Mouse (Mus musculus): ENCODE results near the gene Dusp27. TPM values are rescaled to one million over a fixed set of nuclear protein-coding genes. Genes with fewer than 3 reads are reported as not detected.
A peak's percentile ranks its signal among the peaks of the same experiment; 100 is the strongest.
"Not testable (repeated sequence)": the region's sequence is repeated elsewhere in the genome, so short reads cannot be mapped to it uniquely, and the experiment has no call there.

The Dusp27 gene
- total RNA-seq, 2 experiments from 2014 or later, result 60.0 to 68.2 TPM

DNA sequence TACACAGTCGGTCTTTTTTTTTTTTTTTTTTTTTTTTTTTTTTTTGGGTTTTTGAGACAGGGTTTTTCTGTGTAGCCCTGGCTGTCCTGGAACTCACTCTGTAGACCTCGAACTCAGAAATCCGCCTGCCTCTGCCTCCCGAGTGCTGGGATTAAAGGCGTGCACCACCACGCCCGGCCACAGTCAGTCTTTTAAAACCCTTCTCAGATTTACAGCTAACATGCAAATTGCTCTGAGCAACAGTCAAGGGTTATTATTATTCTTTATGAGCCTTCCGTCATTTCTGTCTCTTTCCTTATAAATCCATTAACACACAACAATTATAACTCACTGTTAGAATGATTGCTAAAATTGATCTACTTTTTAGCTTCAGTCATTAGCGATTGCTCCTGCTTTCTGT is 14.1 kb upstream of the Dusp27 start:
- DNase-seq, result not testable (repeated sequence)

DNA sequence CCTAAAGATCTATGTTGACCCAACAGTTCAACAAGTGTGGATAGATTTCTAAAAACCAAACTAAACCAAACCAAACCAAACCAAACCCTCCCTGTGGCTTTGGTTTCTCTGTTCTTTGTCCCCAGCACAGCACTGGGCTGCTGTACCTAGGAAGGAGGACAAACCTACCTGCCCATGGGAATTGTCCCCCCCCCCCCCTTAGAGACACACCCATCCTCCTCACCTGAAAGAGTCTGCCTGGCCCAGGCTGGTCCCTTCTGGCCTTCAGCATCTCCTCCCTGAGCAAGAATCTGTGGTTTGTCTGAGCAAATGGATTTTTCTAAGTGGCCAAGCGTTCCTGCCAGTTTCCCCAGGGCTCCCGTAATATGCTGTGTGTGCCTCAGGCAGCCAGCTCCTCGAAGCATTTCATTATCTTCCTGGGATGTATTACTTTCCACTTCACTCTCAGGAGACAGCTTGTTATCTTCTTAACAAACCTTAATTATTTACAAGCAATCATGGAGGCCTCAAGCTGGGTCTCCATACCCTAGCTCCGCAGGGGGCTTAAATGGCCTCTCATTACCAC is 12.0 kb upstream of the Dusp27 start:
- no peak for DNase-seq

DNA sequence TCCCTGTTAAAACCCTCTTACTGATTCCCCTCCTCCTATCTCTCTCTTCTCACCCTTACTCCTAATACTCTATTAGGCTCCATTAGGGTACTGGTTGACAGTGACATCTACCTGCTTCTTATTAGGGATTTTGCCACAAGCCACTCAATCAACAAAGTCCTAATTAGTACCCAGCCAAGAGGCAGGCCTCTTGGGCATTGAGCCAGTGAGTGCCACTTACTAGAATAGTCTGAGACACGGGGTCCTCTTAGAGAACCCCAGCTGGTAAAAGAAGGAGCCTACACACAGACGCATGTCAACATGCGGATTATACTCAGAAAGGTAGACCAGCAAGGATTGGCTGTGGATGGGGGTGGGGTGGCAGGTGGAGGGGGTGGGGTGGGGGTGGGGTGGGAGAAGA is 11.4 kb upstream of the Dusp27 start:
- no peak for DNase-seq

DNA sequence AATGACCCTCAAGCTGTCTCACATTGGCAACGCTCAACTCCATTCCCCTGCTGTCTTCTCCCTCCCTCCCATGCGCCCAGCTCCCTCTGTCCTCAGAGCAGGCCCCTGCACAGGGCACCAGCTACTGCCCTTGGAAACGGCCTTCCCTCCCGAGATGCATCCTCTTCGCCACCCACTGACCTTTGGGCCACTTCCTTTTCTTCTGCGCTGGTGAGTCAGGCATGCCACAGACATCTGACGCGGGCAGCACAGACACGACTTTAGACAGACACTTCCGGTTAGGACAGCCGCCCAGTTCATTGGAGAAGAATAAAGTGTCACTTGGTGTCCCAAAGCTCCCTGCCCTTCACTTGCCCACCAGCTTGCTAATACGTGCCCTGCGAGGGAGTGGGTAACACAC is 10.4 kb upstream of the Dusp27 start:
- DNase-seq, result no peak

DNA sequence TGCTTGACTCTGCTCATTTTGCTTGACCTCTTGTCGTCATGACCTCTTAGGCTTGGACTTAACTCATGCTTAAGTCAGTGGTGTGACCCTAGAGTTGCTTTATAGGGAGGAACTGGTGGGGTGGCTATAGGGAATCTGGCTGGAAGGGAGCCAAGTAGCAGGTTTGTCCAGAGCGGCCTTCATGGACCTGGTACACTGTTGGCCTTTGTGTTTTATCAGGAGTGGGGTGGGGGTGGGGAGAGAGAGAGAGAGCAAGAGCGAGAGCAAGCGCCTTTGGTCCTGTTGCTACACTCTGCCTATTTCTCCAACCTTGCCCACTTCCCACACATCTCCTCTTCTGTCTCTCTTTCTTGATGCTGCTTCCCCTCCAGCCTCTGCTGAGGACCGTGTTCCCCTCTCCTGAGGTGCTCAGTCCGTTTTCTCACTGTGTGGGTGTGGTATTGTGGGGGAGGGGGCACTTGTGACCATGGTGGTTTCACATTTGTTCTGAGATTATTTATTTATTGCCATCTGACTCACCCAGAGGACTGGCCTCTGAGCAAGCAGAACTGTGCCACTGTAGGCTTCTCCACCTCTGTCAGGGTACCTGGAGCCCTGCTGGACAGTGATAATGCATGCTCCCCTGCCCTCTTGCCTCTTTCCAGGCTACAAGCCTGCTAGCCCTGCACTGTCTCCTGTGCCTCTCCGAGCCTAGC is 9.7 kb upstream of the Dusp27 start:
- DNase-seq, result no peak

DNA sequence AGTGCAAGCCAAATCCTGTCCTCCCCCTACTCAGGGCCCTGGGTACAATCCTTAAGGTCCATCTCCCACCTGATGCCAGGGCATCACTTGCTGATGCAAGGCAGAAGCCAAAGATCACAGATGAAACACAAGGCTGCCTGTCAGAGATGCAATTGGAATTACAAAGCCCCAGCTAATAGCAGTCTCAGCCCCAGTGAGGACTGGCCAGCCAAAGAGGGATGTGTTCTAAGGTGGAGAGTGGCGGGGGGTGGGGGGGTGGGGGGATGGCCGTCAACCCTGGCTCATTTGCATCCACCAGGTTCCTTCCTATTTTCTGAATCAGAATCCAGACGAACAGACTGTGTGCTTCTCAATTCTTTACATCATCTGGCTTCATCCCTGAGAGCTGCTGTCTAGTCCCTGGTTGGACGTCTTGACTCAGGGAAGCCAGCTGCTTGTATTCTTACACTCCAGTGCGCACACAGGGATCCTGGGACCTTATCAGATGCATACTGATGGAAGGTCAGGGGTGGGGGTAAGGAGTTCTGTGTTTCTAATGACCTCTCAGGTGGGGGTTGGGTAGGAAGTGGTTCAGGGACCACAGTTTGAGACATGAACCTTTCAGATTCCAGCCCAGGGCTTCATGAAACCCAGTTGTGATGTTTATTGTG is 7.5 kb upstream of the Dusp27 start:
- no peak for DNase-seq

- DNase-seq, result no peak
These were observed 4.6 kb upstream of the Dusp27 start for GRCm38 (mm10) chr1:166132367-166132766.

DNA sequence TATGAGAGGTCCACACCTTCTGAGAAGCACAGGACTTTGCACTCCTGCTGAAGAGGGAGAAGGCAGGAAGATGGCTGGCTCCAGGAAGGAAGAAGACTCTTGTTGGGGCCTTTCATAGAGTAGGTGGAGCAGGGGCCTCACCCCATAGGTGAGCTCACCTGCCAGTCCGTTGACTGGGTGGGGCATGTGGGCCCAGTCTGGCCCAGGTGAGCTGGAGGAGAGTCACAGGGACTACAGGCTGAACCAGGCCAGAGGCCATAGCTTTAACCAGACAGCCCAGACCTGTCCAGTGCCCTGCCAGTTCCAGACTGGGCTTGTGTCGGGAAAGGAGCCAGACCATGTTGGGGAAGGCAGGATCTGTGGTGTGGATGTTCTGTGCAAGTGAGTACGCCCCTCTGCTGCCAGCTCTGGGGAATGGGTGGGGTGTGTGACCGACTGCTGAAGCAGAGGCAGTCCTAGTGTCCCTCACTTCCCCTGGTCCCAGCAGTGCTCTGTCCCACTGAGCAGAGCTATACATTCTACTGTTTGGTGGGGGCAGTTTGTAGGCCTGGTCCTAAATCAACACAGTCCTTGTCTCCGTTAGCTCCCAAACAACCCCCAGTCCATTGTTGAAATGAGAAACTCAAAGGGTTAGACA is 2.6 kb upstream of the Dusp27 start, which contains the start of gene Gpa33:
TSS of gene Gpa33 (plus strand) at position 15 of the 637 bp plus-strand sequence.
- no peak for DNase-seq

- DNase-seq, result peak; percentile 40
These were observed 829 bp upstream of the Dusp27 start for GRCm38 (mm10) chr1:166128551-166128950.

DNA sequence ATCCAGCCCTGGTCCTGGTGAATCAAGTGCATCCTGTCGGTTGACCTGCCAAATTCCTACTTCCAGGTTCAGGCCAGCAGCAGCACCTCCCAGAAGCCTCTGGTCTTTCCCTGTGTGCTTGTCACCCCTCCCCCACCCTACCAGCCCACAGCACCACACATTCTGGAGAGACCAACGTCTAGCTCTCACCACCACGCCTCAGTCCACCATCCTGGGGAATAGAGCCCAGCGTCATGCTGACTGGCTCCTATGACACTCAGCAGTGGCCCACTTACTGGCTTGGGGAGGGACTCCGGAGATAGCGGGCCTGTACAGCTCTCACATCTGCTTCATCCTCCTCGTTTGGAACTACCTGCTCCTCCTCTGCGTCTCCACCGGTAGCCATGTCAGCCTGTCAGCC is 927 bp downstream of the Dusp27 start:
- DNase-seq, result peak; percentile 59

DNA sequence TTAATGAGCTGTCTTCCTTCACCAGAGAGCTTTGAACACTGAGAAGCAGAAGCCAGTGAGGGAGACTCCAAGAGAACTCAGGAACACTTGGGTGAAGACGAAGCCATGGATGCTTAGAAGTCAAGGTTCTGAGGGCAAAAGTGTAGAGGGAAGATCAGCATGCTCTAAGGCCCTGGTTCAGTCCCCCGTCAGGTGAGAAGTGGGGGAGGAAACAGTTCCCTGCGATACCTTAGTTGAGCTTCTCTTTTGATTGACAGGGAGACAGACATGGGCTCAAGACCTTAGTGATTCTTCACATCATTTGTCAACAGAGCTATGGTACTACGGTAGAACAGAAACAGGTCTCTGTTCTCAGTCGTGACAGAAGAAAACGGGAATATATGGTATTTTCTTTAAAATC is 1.4 kb downstream of the Dusp27 start:
- no peak for DNase-seq

GRCm38 (mm10) chr1:166124932-166125593 is 2.7 kb downstream of the Dusp27 start:
- no peak for DNase-seq

- no peak for DNase-seq
These were observed 4.0 kb downstream of the Dusp27 start for GRCm38 (mm10) chr1:166123751-166124150.

GRCm38 (mm10) chr1:166123045-166123444 is 4.7 kb downstream of the Dusp27 start:
- DNase-seq, result no peak

- no peak for DNase-seq
These were observed 5.6 kb downstream of the Dusp27 start for GRCm38 (mm10) chr1:166122114-166122513.

DNA sequence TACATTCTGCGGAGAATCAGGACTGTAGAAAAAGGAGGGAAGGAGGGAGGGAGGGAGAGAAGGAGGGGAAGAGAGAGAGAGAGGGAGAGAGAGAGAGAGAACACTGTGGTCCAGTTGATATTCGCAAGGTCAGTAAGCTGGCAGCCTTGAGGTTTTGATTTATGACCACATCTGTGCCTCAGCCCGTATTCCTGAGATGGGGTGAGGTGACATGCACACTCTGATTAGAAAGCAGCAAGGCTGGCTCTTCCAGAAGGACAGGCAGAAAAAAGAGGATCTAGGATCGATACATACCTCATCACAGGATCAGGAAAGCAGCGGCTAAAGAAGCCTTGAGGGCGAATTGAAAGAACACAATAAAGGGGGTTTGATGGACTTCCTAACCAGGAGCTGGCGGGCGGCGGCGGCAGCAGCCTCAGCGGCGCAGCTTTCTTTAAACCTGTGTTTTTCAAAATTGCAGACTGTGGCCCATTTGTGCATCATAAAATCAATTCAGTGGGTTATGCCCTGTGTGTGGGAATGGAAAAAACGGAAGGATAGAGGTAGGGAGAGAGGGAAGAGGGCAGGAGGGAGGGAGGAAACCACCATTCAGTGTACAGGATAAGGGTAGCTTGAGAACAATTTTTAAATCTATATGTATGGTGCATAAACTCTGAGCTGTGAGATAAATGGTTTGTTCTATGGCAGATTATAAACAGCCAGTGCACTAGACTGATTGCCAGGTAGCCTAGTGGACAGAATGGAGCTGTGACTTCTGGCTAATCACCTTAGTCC is 9.7 kb downstream of the Dusp27 start:
- no peak for DNase-seq

DNA sequence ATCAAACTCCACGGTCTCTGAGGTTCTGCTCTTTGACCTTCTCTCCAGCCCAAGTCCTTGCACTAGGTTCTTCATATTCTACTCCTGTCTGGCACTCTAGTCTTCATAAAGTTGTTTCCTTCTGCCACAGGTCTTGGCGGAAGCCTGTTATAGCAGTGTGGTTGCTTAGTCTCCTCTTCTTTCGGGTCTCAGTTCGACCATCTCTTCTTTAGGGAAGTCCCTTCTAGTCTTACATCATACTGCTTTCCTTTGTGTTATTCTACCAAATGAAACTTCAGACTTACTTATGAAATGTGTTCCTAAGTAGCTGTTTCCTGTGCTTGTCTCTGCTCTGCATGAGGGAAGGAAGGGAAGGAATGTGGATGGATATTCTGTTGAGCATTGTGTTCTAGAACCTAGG is 12.0 kb downstream of the Dusp27 start:
- no peak for DNase-seq

DNA sequence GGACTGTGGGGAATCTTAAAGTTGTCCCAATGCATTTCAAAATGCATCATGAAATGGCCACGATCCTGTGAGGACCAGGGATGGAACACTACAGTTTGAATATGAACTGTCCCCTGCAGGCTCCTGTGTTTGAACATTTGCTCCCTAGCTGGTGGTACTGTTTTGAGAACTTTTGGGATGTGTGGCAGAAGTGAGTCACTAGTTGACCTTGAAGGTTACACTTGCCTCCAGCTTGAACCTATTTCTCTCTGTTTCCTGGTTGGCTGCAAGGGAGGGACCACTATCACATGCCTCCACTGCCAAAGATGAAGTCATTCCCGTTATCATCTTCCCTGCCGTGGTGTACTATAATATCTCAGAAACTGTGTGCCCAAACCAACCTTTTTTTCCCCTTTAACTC is 12.7 kb downstream of the Dusp27 start:
- no peak for DNase-seq

GRCm38 (mm10) chr1:166105464-166105863 is 22.3 kb downstream of the Dusp27 start:
- DNase-seq, result no peak

GRCm38 (mm10) chr1:166104858-166105257 is 22.9 kb downstream of the Dusp27 start:
- DNase-seq, result no peak

- DNase-seq, result peak; percentile 56
These were observed 24.7 kb downstream of the Dusp27 start for GRCm38 (mm10) chr1:166102920-166103608.
